Mouse (Mus musculus) macrophage (primary cell): Measurements from ENCODE around the gene Stc2. TPM values are rescaled to one million over a fixed set of nuclear protein-coding genes. Genes with fewer than 3 reads are reported as not detected.

ENCODE experiments used
- H3K27ac ChIP-seq: fragments of 350-480 bp; formaldehyde crosslinking; 2 replicates; pipeline ENCODE4 v1.9.0; 2021
- H3K36me3 ChIP-seq: fragments of 350-480 bp; formaldehyde crosslinking; 2 replicates; pipeline ENCODE4 v1.9.0; 2021; ENCODE audit errors: inconsistent target
- H3K4me3 ChIP-seq: fragments of 350-480 bp; formaldehyde crosslinking; 2 replicates; pipeline ENCODE4 v1.9.0; 2021; ENCODE audit errors: inconsistent target
- H3K79me2 ChIP-seq: fragments of 350-480 bp; formaldehyde crosslinking; 2 replicates; pipeline ENCODE4 v1.9.0; 2021; ENCODE audit errors: inconsistent target
- WGBS: methylation state at CpG from one replicate; pipeline ENCODE4 v1.1.7; 2026; ENCODE audit warnings: inconsistent platforms; ENCODE audit not compliant: missing documents; 5-methylcytosine and 5-hydroxymethylcytosine counted together
- polyA plus RNA-seq: library from polyadenylated mRNA; stranded (reverse); fragments of 250-400 nt; gene quantifications from 3 replicates; pipeline ENCODE4 v1.2.4, GENCODE M21; 2018; ENCODE audit warnings: inconsistent platforms
- total RNA-seq, 78 experiments: library from RNA; depleted of rRNA; stranded (reverse); fragments of 250-400 nt; gene quantifications; 1 replicate in 9 of 78; 2 replicates in 24 of 78; 3 replicates in 43 of 78; 4 replicates in 2 of 78; pipeline ENCODE4 v1.2.4; 2018; ENCODE audit warnings: inconsistent platforms in 56 of 78

Gene Stc2
- under 1 TPM in 2 of 26 experiments, not detected in 24; 0.47 to 0.68 TPM for total RNA-seq (2018; cell fraction: chromatin; rRNA removed)
- under 1 TPM in 1 of 26 experiments, not detected in 25; 0.06 TPM for total RNA-seq (2018; cell fraction: cytosol; rRNA removed)
- total RNA-seq (2018; cell fraction: nucleus; rRNA removed): under 1 TPM in 1 of 26 experiments, not detected in 25; 0.14 TPM
- polyA plus RNA-seq: not detected in 3 replicates

GRCm38 (mm10) chr11:31369648-31370286, at the start of gene Stc2:
Gene Stc2 (minus strand): TSS chr11:31370074.
- no peaks in the 10 kb centered on the region for H3K79me2 ChIP-seq
- no peaks in the 10 kb centered on the region for H3K36me3 ChIP-seq
- H3K27ac ChIP-seq: no peak within 1 kb of the TSS
- no peak within 1 kb of the TSS for H3K4me3 ChIP-seq
- WGBS: 1% methylated on average over 39 of the region's 51 CpGs

- Histone ChIP-seq H3K79me2 (no peaks in the 10 kb centered on the region), H3K4me3 (no peak overlapping the region), H3K27ac (no peak overlapping the region), H3K36me3 (no peaks in the 10 kb centered on the region)
- 74% methylated on average over 5 of the region's 5 CpGs for WGBS
Observed at GRCm38 (mm10) chr11:31417071-31417470, 47.2 kb upstream of the Stc2 start.

GRCm38 (mm10) chr11:31412376-31412775, 42.5 kb upstream of the Stc2 start:
- H3K79me2 ChIP-seq: no peaks in the 10 kb centered on the region
- H3K36me3 ChIP-seq: no peaks in the 10 kb centered on the region
- H3K27ac ChIP-seq: no peak overlapping the region
- H3K4me3 ChIP-seq: no peak overlapping the region
- WGBS: 69% methylated on average over 3 of the region's 3 CpGs

- Histone ChIP-seq H3K4me3 (no peak overlapping the region), H3K27ac (no peak overlapping the region), H3K79me2 (no peaks in the 10 kb centered on the region), H3K36me3 (no peaks in the 10 kb centered on the region)
- WGBS: 75% methylated on average over 1 of the region's 1 CpGs
Observed at GRCm38 (mm10) chr11:31406736-31407135, 36.9 kb upstream of the Stc2 start.

- no peaks in the 10 kb centered on the region for H3K36me3 ChIP-seq
- WGBS: 100% methylated on average over 1 of the region's 1 CpGs
Observed at GRCm38 (mm10) chr11:31403080-31403479, 33.2 kb upstream of the Stc2 start.

GRCm38 (mm10) chr11:31398604-31399003, 28.7 kb upstream of the Stc2 start:
- 60% methylated on average over 2 of the region's 2 CpGs for WGBS
- no peak overlapping the region for H3K27ac ChIP-seq
- no peak overlapping the region for H3K4me3 ChIP-seq
- H3K36me3 ChIP-seq: no peaks in the 10 kb centered on the region
- no peaks in the 10 kb centered on the region for H3K79me2 ChIP-seq

More at GRCm38 (mm10) chr11:31403080-31403479, 33.2 kb upstream of the Stc2 start:
- no peaks in the 10 kb centered on the region for H3K79me2 ChIP-seq
- H3K27ac ChIP-seq: no peak overlapping the region
- H3K4me3 ChIP-seq: no peak overlapping the region

- WGBS: 81% methylated on average over 6 of the region's 6 CpGs
- H3K36me3 ChIP-seq: no peaks in the 10 kb centered on the region
- H3K4me3 ChIP-seq: no peak overlapping the region
- no peaks in the 10 kb centered on the region for H3K79me2 ChIP-seq
- no peak overlapping the region for H3K27ac ChIP-seq
Observed at GRCm38 (mm10) chr11:31396638-31397417, 27.0 kb upstream of the Stc2 start.

- Histone ChIP-seq H3K79me2 (no peaks in the 10 kb centered on the region), H3K4me3 (no peak overlapping the region), H3K27ac (no peak overlapping the region), H3K36me3 (no peaks in the 10 kb centered on the region)
- WGBS: 58% methylated on average over 6 of the region's 6 CpGs
Observed at GRCm38 (mm10) chr11:31394026-31394425, 24.2 kb upstream of the Stc2 start.

- no peaks in the 10 kb centered on the region for H3K79me2 ChIP-seq
- H3K36me3 ChIP-seq: no peaks in the 10 kb centered on the region
- H3K27ac ChIP-seq: no peak overlapping the region
- no peak overlapping the region for H3K4me3 ChIP-seq
- 70% methylated on average over 4 of the region's 5 CpGs for WGBS
Observed at GRCm38 (mm10) chr11:31392340-31392739, 22.5 kb upstream of the Stc2 start.

- Histone ChIP-seq H3K36me3 (no peaks in the 10 kb centered on the region), H3K4me3 (no peak overlapping the region), H3K79me2 (no peaks in the 10 kb centered on the region), H3K27ac (no peak overlapping the region)
- 85% methylated on average over 4 of the region's 4 CpGs for WGBS
Observed at GRCm38 (mm10) chr11:31388890-31389289, 19.0 kb upstream of the Stc2 start.

GRCm38 (mm10) chr11:31387526-31387925, 17.7 kb upstream of the Stc2 start:
- Histone ChIP-seq H3K79me2 (no peaks in the 10 kb centered on the region), H3K4me3 (no peak overlapping the region), H3K36me3 (no peaks in the 10 kb centered on the region), H3K27ac (no peak overlapping the region)
- WGBS: 89% methylated on average over 5 of the region's 5 CpGs

GRCm38 (mm10) chr11:31386571-31386970, 16.7 kb upstream of the Stc2 start:
- H3K4me3 ChIP-seq: no peak overlapping the region
- 0% methylated on average over 3 of the region's 3 CpGs for WGBS

GRCm38 (mm10) chr11:31383968-31384367, 14.1 kb upstream of the Stc2 start:
- WGBS: 97% methylated on average over 2 of the region's 2 CpGs
- Histone ChIP-seq H3K36me3 (no peaks in the 10 kb centered on the region), H3K4me3 (no peak overlapping the region), H3K79me2 (no peaks in the 10 kb centered on the region), H3K27ac (no peak overlapping the region)

More at GRCm38 (mm10) chr11:31386571-31386970, 16.7 kb upstream of the Stc2 start:
- H3K79me2 ChIP-seq: no peaks in the 10 kb centered on the region
- no peaks in the 10 kb centered on the region for H3K36me3 ChIP-seq
- no peak overlapping the region for H3K27ac ChIP-seq

- Histone ChIP-seq H3K79me2 (no peaks in the 10 kb centered on the region), H3K36me3 (no peaks in the 10 kb centered on the region), H3K27ac (no peak overlapping the region), H3K4me3 (no peak overlapping the region)
- 98% methylated on average over 5 of the region's 5 CpGs for WGBS
Observed at GRCm38 (mm10) chr11:31382145-31382544, 12.3 kb upstream of the Stc2 start.

GRCm38 (mm10) chr11:31373438-31373837, 3.6 kb upstream of the Stc2 start:
- Histone ChIP-seq H3K79me2 (no peaks in the 10 kb centered on the region), H3K36me3 (no peaks in the 10 kb centered on the region), H3K27ac (no peak overlapping the region), H3K4me3 (no peak overlapping the region)
- WGBS: 65% methylated on average over 7 of the region's 7 CpGs
